Mouse (Mus musculus): ENCODE measurements around the gene Tmem135.

The Tmem135 gene

DNA sequence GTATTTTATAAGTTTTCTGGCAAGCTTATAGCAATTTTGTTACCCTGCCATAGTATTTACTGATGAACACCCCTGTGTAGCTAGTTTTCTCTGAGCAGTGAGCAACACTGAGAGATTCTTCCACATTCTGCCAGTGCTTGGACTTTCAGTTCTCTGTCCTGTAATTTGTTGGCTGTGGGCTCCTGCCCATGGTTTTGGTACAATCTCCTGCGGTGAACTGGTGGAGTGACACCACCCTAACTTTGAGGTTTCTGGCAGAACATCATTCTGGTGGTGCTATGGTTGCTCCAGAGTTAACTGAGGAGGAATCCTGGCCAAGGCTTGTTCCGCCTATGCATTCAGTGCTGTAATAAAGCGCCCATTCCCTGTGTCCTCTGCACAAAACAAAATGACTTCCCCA lies 21.1 kb downstream of the Tmem135 start:
- no peak for DNase-seq (ENCODE audit: low read depth)

DNA sequence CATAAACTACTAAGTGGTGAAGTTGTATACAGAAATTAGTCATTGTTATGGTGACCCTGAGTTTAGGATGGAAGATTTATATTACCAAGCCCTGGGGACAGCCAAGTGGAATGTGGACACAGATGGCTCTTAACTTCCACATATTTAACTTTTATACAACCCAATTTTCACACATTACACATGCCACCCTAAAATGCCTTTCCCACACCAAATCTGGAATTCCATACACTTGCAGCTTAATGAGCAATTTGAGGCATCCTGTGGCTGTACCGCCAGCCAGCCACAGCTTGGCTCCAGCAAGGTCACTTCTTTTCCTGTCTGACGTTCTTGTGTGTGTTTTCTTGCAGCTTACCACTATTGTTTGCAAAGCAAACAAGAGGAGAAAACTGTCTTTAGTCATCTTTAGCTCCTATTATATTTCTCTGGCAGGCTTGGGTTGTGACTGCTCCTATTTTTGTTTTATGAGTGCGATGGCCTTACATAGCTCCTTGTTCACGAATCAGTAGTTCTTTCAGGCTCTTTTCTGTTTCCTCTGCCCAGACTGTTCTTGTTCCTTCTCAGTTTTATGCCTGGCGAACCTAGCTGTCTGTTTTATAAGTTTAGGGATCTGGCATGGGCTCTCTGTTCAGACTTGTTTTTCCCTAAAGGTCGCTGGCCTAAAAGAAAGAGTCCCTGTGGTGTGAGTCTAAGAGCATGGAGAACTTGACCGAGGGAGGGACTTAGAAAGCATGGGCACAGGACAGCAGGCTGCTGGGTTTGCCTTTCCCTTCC lies 22.9 kb downstream of the Tmem135 start:
- no peak for DNase-seq (ENCODE audit: low read depth)

DNA sequence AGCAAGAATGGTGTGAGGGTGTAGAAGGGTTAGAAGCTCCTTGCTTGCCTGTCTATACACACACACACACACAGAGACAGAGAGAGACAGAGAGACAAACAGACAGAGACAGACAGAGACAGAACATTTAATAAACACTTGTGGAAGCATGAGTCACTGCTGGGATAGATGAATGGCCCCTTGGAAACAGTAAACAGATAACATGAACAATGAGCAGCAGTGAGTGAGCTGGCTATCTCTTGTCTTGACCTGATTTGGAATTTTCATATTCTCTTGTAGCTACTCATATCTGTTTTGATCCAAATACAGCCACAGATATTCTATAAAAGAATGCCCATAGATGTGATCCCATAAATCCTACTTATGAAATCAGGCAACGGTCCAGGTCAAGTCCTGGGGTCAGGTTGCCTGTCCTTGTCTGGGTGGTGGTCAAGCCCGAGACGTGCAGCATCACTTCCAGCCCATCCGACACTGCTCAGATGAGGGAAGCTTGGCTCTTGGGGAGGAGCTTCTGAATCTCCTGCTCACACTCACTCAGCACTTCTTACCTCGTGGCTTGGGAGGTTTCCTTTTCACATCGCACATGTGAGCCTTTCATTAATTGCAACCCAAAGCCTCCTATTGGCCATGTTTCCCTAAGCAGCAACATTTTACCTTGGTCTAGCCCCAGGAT lies 32.3 kb downstream of the Tmem135 start:
- DNase-seq (ENCODE audit: low read depth) = no peak

DNA sequence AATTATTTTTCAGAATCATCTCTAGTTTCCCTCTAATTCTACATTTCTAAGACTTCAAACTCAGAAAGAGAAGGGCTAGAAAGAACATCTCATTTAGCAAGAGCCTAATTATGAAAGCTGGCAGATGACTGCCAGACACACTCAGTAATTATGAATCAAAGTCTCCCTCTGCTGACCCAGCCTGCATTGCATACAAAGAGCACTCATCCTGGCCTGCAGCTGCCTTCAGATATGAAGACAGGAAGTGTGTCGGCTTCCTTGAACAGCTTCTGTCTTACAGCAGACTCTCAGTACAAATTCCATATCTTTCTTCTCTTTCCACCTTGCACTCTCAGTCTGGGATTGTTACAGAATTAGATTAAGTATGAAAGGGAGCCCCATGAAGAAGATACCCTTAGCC lies 33.1 kb downstream of the Tmem135 start:
- no peak for DNase-seq (ENCODE audit: low read depth)

DNA sequence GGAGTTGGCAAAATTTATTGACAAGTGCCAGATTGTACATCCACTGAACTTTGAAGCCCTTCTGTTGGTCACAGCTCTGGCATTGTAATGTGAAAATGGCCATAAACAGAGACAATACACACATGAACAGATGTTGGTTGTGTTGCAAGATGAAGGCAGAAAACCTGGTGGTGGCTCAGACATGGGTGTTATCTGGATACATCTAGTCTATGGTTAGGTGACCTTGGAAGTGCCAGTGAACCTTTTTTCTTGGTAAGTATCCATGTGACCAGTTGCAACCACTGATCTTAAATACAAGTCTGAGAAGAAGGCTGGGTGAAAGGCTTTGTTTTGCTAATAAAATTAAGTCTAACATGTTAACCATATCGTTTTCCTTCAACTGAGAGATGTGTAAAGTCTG lies 33.9 kb downstream of the Tmem135 start:
- no peak for DNase-seq (ENCODE audit: low read depth)

- peak; percentile 3 for DNase-seq (ENCODE audit: low read depth)
Measured at GRCm38 (mm10) chr7:89367643-89368042, 36.4 kb downstream of the Tmem135 start.

DNA sequence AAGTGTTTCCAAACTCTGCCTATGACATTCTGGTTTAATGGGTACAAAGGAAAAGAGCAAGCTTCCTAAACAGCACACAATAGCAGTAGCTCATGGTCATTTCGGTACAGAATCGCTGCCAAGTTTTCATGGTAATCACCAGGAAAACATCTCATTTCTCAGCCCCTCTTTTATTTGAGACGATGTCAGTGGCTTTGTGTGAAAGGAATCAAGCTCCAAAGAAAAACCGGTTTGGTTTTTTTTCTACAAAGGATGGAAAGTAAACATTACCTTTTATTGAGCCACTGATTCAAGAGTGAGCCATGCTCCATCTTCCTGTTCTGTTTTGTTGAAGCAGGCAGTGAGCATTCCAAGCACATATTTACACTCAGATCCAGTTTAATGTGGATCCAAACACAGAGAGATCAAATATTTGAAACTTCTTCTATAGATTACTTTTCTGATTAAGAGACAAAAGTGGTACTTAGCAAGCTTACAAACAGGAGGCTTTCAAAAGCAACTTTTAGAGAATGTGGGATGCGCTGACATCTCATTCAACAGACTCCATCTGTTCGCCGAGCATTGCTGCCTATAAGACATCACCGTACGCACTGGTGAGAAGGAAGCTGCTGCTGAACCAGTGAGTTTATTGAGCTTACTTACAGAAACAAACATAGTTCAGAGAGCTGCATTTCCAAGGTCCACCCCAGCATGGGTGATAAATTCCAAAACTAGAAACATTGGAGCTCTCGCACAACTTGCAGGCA lies 38.7 kb downstream of the Tmem135 start:
- no peak for DNase-seq (ENCODE audit: low read depth)

- no peak for DNase-seq (ENCODE audit: low read depth)
Measured at GRCm38 (mm10) chr7:89363975-89364374, 40.0 kb downstream of the Tmem135 start.

DNA sequence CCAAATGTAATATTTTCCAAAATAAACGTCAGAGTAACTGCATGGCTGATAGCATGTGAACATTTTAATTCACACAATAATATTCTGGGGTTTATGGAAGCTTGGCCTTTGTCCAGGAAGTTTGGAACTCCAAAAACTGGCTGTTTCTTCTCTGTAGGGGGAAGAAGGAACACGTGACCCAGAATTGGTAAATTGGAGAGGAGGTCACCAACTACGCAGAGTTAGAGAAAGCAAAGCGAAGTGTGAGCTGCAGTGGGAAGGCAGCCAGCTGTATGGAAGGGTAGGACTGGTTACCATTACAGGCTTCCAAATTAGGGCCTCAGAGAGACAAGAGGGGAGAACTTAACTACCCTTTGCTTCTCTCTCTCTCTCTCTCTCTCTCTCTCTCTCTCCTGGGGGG lies 47.7 kb downstream of the Tmem135 start:
- DNase-seq (ENCODE audit: low read depth) = no peak

GRCm38 (mm10) chr7:89355519-89356255 lies 48.3 kb downstream of the Tmem135 start:
- DNase-seq (ENCODE audit: low read depth) = no peak

DNA sequence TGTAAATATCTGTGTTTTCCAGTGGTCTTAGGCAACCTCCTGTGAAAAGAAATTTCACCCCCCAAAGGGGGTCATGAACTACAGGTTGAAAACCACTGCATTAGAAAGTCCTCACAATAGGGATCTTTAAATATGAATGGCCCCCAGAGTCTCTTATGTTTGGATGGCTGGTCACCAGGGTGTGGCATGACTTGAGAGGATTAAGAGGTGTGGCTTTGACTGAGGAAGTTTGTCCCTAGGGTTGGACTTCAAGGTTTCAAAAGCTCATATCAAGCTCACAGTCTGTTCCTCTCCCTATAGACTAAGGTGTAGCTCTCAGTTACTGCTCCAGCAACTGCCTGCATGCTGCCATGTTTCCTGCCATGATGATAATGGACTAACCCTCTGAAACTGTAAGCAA lies 62.0 kb downstream of the Tmem135 start:
- no peak for DNase-seq (ENCODE audit: low read depth)

GRCm38 (mm10) chr7:89339808-89340207 lies 64.2 kb downstream of the Tmem135 start:
- no peak for DNase-seq (ENCODE audit: low read depth)

GRCm38 (mm10) chr7:89339142-89339435 lies 64.9 kb downstream of the Tmem135 start:
- DNase-seq (ENCODE audit: low read depth) = no peak

- DNase-seq (ENCODE audit: low read depth) = peak; percentile 75
Measured at GRCm38 (mm10) chr7:89338350-89339141, 65.5 kb downstream of the Tmem135 start.

- DNase-seq (ENCODE audit: low read depth) = no peak
Measured at GRCm38 (mm10) chr7:89337711-89338349, 66.2 kb downstream of the Tmem135 start.

GRCm38 (mm10) chr7:89336434-89336833 lies 67.6 kb downstream of the Tmem135 start:
- DNase-seq (ENCODE audit: low read depth) = no peak

GRCm38 (mm10) chr7:89335316-89335715 lies 68.7 kb downstream of the Tmem135 start:
- no peak for DNase-seq (ENCODE audit: low read depth)

GRCm38 (mm10) chr7:89329896-89330295 lies 74.1 kb downstream of the Tmem135 start:
- DNase-seq (ENCODE audit: low read depth) = no peak

- no peak for DNase-seq (ENCODE audit: low read depth)
Measured at GRCm38 (mm10) chr7:89327731-89328130, 76.3 kb downstream of the Tmem135 start.

GRCm38 (mm10) chr7:89326761-89327160 lies 77.3 kb downstream of the Tmem135 start:
- DNase-seq (ENCODE audit: low read depth) = no peak

- no peak for DNase-seq (ENCODE audit: low read depth)
Measured at GRCm38 (mm10) chr7:89326202-89326601, 77.8 kb downstream of the Tmem135 start.

Data from c-Kit-positive CD71-positive TER-119-negative erythroid progenitor cells, embryonic 14.5 days (primary cell).